Mouse (Mus musculus): ENCODE data around the gene Pgs1. TPM values are rescaled to one million over a fixed set of nuclear protein-coding genes. Genes with fewer than 3 reads are reported as not detected.

Gene Pgs1
- polyA plus RNA-seq, 1 experiment from 2014 or later = 26.6 TPM

GRCm38 (mm10) chr11:118060038-118060437, 73.9 kb downstream of the Pgs1 start:
- no peaks in the 10 kb centered on the region for H3K4me1 ChIP-seq
- H3K36me3 ChIP-seq = no peaks in the 10 kb centered on the region
- peaks cover 27% of the 10 kb centered on the region for H3K27me3 ChIP-seq (replicated peaks)
- 73% methylated on average over 14 of the region's 14 CpGs for WGBS
- ATAC-seq (ENCODE audit: extremely low read depth, insufficient number of reproducible peaks, low FRiP score, low TSS enrichment) = no peak
- H3K4me3 ChIP-seq = no peak overlapping the region
- H3K27ac ChIP-seq (replicated peaks) = no peak overlapping the region
- no peak overlapping the region for H3K4me2 ChIP-seq
- H3K9ac ChIP-seq = no peak overlapping the region
- no peaks in the 10 kb centered on the region for H3K9me3 ChIP-seq

- no peaks in the 10 kb centered on the region for H3K36me3 ChIP-seq
- WGBS = 77% methylated on average over 8 of the region's 8 CpGs
Measured at GRCm38 (mm10) chr11:118067588-118067987, 81.5 kb downstream of the Pgs1 start.

GRCm38 (mm10) chr11:118068812-118069332, 82.8 kb downstream of the Pgs1 start:
- 74% methylated on average over 16 of the region's 16 CpGs for WGBS
- ATAC-seq (ENCODE audit: extremely low read depth, insufficient number of reproducible peaks, low FRiP score, low TSS enrichment) = no peak

More at GRCm38 (mm10) chr11:118067588-118067987, 81.5 kb downstream of the Pgs1 start:
- Histone ChIP-seq H3K4me3 (no peak overlapping the region), H3K27ac (replicated peaks) (no peak overlapping the region), H3K4me1 (peaks cover 13% of the 10 kb centered on the region), H3K9me3 (no peaks in the 10 kb centered on the region), H3K9ac (no peak overlapping the region), H3K27me3 (replicated peaks) (0 out of 2 replicates have a peak, but pooled peaks cover 3% of the 10 kb centered on the region), H3K4me2 (no peak overlapping the region)
- no peak for ATAC-seq (ENCODE audit: extremely low read depth, insufficient number of reproducible peaks, low FRiP score, low TSS enrichment)

GRCm38 (mm10) chr11:118071227-118071912, 85.3 kb downstream of the Pgs1 start:
- ATAC-seq (ENCODE audit: extremely low read depth, insufficient number of reproducible peaks, low FRiP score, low TSS enrichment) = no peak
- no peak overlapping the region for H3K27ac ChIP-seq (replicated peaks)
- WGBS = 56% methylated on average over 11 of the region's 11 CpGs
- H3K27me3 ChIP-seq (replicated peaks) = peaks cover 18% of the 10 kb centered on the region
- no peak overlapping the region for H3K9ac ChIP-seq
- H3K4me3 ChIP-seq = no peak overlapping the region
- no peak overlapping the region for H3K4me2 ChIP-seq
- H3K4me1 ChIP-seq = peaks cover 13% of the 10 kb centered on the region
- no peaks in the 10 kb centered on the region for H3K9me3 ChIP-seq
- no peaks in the 10 kb centered on the region for H3K36me3 ChIP-seq

More at GRCm38 (mm10) chr11:118068812-118069332, 82.8 kb downstream of the Pgs1 start:
- Histone ChIP-seq H3K27ac (replicated peaks) (no peak overlapping the region), H3K9me3 (no peaks in the 10 kb centered on the region), H3K27me3 (replicated peaks) (peaks cover 2% of the 10 kb centered on the region), H3K4me2 (no peak overlapping the region), H3K4me3 (no peak overlapping the region), H3K9ac (no peak overlapping the region), H3K4me1 (peaks cover 13% of the 10 kb centered on the region), H3K36me3 (no peaks in the 10 kb centered on the region)

Small RNA genes within 50 kb of the gene (microRNA-seq; reads per million reads assigned to microRNA genes)
- not detected for gene Mir6933

Other genes with a start within 250 kb of the Pgs1 start
- gene Tmc8, start 204.2 kb upstream of the Pgs1 start, polyA plus RNA-seq (2015; fragmentation: Nextera tagmentation; extraction: Ambion mirVana) = 2.5 and 3.0 TPM in 2 replicates
- gene Tmc6, start 204.1 kb upstream of the Pgs1 start, polyA plus RNA-seq (2015; fragmentation: Nextera tagmentation; extraction: Ambion mirVana) = 22.2 and 26.9 TPM in 2 replicates
- gene 6030468B19Rik, start 188.6 kb upstream of the Pgs1 start, polyA plus RNA-seq (2015; fragmentation: Nextera tagmentation; extraction: Ambion mirVana) = 1.3 and 2.3 TPM in 2 replicates
- gene Gm20708, start 176.6 kb upstream of the Pgs1 start, polyA plus RNA-seq (2015; fragmentation: Nextera tagmentation; extraction: Ambion mirVana) = 0.78 and 1.3 TPM in 2 replicates
- gene Syngr2, start 176.6 kb upstream of the Pgs1 start, polyA plus RNA-seq (2015; fragmentation: Nextera tagmentation; extraction: Ambion mirVana) = 74.8 and 75.6 TPM in 2 replicates
- gene Afmid, start 160.4 kb upstream of the Pgs1 start, polyA plus RNA-seq (2015; fragmentation: Nextera tagmentation; extraction: Ambion mirVana) = 12.6 and 12.7 TPM in 2 replicates
- gene Tk1, start 160.2 kb upstream of the Pgs1 start, polyA plus RNA-seq (2015; fragmentation: Nextera tagmentation; extraction: Ambion mirVana) = 97.6 and 109 TPM in 2 replicates
- gene Birc5, start 137.0 kb upstream of the Pgs1 start, polyA plus RNA-seq (2015; fragmentation: Nextera tagmentation; extraction: Ambion mirVana) = 228 and 260 TPM in 2 replicates
- gene Tmem235, start 125.5 kb upstream of the Pgs1 start, polyA plus RNA-seq (2015; fragmentation: Nextera tagmentation; extraction: Ambion mirVana) = not detected in 2 replicates
- gene Tha1, start 112.8 kb upstream of the Pgs1 start, polyA plus RNA-seq (2015; fragmentation: Nextera tagmentation; extraction: Ambion mirVana) = 4.6 and 5.4 TPM in 2 replicates
- 4.9 and 8.5 TPM in 2 replicates for gene Socs3, start 16.2 kb upstream of the Pgs1 start, polyA plus RNA-seq (2015; fragmentation: Nextera tagmentation; extraction: Ambion mirVana)
- gene Dnah17, start 144.3 kb downstream of the Pgs1 start, polyA plus RNA-seq (2015; fragmentation: Nextera tagmentation; extraction: Ambion mirVana) = 0.05 and 0.10 TPM in 2 replicates